Mouse (Mus musculus) neutrophil, adult 65 days (primary cell): ENCODE measurements around the gene Zfp951. TPM values are rescaled to one million over a fixed set of nuclear protein-coding genes. Genes with fewer than 3 reads are reported as not detected.

ENCODE experiments used
- total RNA-seq: library from RNA; stranded (reverse); gene quantifications from 2 replicates; pipeline ENCODE4 v1.2.4, GENCODE M21; 2023

The Zfp951 gene
- 1.3 and 1.6 TPM in 2 replicates for total RNA-seq

DNA sequence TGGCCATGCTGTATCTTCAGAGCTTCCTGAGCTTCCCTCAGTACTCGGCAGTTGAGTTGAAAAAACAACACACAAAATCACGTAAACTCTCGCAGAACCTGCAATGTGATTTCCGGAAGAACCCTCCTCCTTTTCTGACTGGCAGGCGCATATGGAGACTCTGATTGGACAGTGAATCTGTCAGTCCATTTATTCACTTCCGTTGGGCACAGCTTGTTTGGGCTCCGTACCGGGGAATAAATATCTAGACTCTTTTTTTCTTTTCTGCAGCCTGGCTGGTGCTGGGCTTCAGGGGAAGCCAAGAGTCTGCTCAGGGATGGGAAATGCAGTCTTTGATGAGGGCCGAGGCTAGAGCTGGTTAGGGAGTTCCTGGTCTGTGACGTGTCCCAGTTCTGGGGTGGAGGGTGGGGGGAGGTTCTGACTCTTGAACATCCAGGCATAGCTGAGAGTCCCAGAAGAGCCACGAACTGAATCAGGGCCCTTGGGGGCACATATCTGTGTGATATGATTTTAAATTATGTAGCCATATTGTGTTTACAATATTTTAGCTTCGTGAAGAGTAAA lies at the start of gene Zfp951:
TSS of gene Zfp951 (minus strand) at position 109 of the 564 bp plus-strand sequence.

Other genes with a start within 250 kb of the Zfp951 start
- 0.79 and 1.2 TPM in 2 replicates for gene Abcg3, start 122.6 kb upstream of the Zfp951 start, total RNA-seq